Mouse (Mus musculus): ENCODE measurements around the gene Megf8.

GRCm38 (mm10) chr7:25368333-25368732 lies 51.4 kb downstream of the Megf8 start:
- no peak for TF ChIP-seq MAX (IDR thresholded peaks at IDR 0.05; ENCODE audit: low read depth)
- no peak for TF ChIP-seq POLR2A (IDR thresholded peaks at IDR 0.05; ENCODE audit: insufficient read length, low read depth)
- no peak for TF ChIP-seq POLR2AphosphoS2 (IDR thresholded peaks at IDR 0.05; ENCODE audit: insufficient read length, low read depth)
- TF ChIP-seq E2F4 (IDR thresholded peaks at IDR 0.05; ENCODE audit: insufficient read depth): no peak
